Mouse (Mus musculus) T-helper 2 cell (primary cell): ENCODE data around the gene Ak4.

Experiments used
- in situ Hi-C: fragments of 300-600 bp; cut with MboI, MseI; formaldehyde crosslinking; loops from one replicate; pipeline ENCODE4 v1.15.1; 2025; ENCODE audit warnings: high pct_unique_total_duplicates

The Ak4 gene

GRCm38 (mm10) chr4:101459358-101459757 is 40.3 kb downstream of the Ak4 start:
- in situ Hi-C loops, result no loop called here

GRCm38 (mm10) chr4:101460114-101460513 is 41.0 kb downstream of the Ak4 start:
- in situ Hi-C loops, result no loop called here

DNA sequence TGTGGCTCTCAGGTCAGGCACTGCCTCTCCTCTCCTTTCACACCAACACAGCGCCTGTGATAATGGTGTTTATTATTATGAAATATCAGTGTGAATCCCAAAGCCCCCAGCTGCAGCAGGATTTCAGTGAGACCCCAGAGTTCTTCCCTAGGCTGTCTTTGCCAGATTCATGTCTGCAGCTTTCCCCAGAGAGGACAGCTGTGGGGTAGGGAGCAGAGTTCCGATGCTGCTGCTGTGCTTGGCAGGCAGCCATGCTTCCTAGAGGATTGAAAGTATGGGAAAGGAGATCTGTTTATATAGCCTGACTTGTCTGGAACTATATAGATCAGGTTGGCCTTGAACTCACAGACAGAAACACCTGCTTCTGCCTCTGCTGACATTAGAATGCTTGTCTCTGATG is 43.0 kb downstream of the Ak4 start:
- in situ Hi-C loops, result no loop called here

- in situ Hi-C loops, result no loop called here
These were observed 47.2 kb downstream of the Ak4 start for GRCm38 (mm10) chr4:101466264-101466663.

DNA sequence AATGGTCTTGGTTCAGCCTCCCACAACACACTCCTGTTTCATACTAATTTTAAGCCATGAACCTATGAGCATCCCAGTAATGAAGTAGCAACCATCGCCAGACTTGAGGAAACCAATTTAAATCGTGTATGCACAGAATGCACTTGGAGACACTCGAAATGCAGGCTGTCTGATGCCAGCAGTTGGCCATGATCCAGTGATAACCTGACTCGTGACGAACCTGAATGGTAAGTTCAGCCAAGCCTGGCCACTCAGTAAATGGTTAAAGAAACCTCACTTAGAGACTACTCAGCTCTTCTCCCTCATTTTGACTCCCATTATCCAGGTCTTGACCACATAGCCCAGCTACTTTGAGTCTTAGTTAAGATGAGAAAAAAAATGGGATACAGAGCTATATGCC is 50.2 kb downstream of the Ak4 start:
- in situ Hi-C loops, result no loop called here

GRCm38 (mm10) chr4:101470543-101470942 is 51.5 kb downstream of the Ak4 start:
- in situ Hi-C loops, result no loop called here

DNA sequence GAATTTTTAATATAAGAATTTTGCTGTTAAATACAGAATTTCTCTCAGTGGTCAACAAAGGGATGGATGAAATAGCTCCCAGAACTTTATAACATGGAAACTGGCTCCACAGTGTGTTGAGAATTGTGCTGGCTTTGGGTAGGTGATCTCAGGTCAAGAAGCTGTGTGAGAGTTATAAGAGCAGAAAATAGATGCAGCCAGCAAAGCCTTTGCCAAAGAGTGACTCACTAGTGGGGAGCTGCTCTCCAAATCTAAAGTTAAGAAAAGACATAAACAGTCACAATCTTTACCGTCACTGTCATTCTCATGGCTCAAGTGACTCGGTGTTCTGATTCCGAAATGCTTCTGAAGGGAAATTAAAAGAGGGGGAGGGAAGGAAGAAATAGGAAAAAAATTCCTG is 53.7 kb downstream of the Ak4 start:
- in situ Hi-C loops, result no loop called here

DNA sequence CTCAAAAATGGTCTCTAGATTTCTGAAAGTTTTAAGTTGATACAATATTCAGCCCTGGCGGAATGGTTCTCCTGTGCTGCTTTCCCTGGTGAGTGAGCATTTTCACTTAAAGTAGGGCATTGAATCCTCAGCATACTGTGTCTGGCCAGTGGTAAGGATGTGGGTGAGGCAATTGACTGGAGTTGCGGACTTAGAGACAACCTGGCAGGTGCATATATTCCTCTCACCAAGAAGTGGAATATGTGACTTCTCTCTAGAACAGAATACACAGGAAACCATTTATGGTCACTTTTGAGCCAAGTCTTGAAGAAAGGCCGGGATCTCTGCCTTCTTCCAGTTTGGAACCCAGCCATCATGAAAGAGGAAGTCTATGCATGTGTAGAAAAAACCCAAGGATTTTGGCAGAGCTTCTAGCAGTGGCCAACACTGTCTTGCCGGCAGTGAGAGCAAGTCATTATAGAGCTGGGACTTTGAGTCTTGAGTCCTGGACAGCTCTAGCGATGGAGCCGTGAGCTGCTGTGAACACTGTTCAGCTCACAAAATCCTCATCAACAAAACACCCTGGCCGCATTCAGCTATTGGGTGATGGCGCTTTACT is 71.3 kb downstream of the Ak4 start:
- in situ Hi-C loops, result loop anchor here (25.0 kb wide), 1 partner anchor 522 kb away; no protein-coding TSS in a partner anchor

DNA sequence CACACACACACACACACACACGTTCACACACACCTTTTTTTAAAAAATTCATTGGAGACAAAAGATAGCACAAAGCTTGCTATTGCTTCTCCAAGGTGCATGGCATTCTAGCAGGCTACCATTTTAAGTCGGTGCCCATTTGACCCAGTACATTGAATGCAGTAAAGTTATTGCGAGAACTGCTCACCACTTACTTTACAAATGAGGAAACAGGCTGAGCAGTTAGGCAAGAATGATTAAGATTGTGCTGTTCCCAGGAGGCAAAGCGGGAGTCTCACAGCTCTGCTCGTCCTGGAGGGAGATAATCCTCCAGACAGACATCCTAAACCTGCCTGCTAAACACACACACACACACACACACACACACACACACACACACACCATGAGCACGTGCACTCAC is 72.6 kb downstream of the Ak4 start:
- in situ Hi-C loops, result loop anchor here (25.0 kb wide), 1 partner anchor 521 kb away; no protein-coding TSS in a partner anchor

DNA sequence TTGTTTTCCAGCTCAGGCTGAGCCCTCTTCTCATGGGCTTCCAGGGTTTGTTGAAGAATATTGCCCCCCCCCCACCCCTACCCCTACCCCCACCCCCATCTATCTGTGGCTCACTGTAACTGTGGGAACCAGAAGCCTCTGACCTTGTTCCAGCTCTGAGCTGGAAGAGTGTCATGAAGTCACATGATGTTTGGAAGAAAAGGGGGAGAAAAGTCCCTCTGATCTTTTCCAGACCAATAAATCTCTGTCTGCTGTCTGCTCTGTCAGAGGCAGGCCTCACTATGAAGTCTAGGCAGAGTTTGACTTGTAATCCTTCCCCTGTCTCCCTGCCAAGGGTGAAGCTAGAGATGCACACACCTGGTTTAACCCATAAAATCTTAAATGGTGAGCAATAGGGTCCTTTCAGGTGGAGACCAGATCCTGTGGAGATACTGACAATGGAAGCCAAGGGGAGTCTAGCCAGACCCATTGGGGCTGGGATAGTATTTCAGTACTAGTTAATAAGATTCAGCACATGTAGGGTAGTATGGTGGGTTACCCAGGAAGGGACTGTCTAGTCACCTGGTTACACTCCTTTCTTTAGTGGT is 74.6 kb downstream of the Ak4 start:
- in situ Hi-C loops, result loop anchor here (25.0 kb wide), 1 partner anchor 519 kb away; no protein-coding TSS in a partner anchor

DNA sequence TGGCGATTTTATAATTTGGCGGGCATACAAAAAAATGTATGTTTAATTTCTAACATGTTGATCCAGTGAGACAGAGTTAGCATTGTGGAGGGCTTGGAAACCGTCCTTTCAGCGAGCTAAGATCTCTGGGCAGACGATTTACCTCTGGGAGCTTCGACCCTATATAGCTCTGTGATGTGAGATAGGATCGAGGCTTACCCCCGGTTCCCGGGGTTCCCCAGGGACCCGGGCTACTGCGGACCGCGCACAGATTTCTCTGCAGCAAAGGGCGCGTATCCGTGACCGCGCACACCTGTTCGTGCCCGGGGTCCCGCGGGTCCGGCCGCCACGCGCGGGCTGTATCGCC is 77.1 kb downstream of the Ak4 start:
- in situ Hi-C loops, result loop anchor here (25.0 kb wide), 1 partner anchor 516 kb away; no protein-coding TSS in a partner anchor

- in situ Hi-C loops, result loop anchor here (25.0 kb wide), 1 partner anchor 516 kb away; no protein-coding TSS in a partner anchor
These were observed 77.6 kb downstream of the Ak4 start, which contains the start of gene Dnajc6 for GRCm38 (mm10) chr4:101496534-101497237. Gene Dnajc6, plus strand, starts transcription at chr4:101496648.

DNA sequence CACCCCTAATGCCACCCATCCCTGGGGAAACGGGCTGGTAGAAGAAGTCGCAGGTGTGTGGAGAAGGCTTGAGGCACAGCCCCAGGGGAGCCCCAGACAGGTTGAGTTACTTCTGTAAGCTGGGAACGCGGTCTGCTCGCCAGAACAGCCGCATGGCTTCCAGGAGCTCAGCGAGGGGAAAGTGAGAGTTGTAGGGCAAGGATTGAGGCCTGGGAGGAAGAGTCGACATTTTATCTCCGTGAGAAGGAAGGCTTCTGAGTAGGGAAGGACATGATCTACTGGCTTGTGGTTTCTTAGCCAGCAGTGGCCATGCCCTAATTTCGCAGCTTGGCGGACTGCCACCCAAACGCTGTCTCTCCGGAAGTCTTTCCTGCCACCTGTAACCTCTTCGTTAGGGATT is 78.3 kb downstream of the Ak4 start:
- in situ Hi-C loops, result loop anchor here (25.0 kb wide), 1 partner anchor 515 kb away; no protein-coding TSS in a partner anchor

DNA sequence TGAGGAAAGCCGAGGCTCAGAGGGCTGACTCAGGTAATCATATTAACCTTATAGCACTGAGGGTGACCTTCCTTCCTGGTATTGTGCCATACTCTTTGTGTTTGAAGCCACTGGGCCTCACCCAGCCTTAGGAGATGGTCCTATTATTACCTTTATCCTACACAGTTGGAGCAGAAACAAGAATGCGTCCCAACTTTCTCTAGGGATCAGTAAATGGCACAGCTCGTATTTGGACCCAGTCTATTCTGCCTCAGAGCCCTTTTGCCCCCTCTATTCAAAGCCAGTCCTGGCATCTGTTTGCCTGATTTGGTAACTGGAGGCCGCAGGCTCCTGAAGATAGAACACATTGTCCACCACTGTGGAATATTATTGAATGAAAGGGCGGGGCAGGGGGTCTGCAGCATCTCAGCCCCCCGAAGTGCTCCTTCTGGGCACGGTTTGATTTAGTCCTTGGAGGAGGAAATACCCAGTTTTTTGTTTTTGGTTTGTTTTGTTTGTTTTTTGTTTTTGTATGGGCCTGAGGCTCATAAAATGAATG is 85.5 kb downstream of the Ak4 start:
- in situ Hi-C loops, result loop anchor here (10.0 kb wide), 1 partner anchor 140 kb away; the partner anchor contains the start of gene Leprot

- in situ Hi-C loops, result loop anchor here (10.0 kb wide), 1 partner anchor 139 kb away; the partner anchor contains the start of gene Leprot
These were observed 86.9 kb downstream of the Ak4 start for GRCm38 (mm10) chr4:101505966-101506365.

GRCm38 (mm10) chr4:101506372-101506771 is 87.3 kb downstream of the Ak4 start:
- in situ Hi-C loops, result loop anchor here (10.0 kb wide), 1 partner anchor 138 kb away; the partner anchor contains the start of gene Leprot

DNA sequence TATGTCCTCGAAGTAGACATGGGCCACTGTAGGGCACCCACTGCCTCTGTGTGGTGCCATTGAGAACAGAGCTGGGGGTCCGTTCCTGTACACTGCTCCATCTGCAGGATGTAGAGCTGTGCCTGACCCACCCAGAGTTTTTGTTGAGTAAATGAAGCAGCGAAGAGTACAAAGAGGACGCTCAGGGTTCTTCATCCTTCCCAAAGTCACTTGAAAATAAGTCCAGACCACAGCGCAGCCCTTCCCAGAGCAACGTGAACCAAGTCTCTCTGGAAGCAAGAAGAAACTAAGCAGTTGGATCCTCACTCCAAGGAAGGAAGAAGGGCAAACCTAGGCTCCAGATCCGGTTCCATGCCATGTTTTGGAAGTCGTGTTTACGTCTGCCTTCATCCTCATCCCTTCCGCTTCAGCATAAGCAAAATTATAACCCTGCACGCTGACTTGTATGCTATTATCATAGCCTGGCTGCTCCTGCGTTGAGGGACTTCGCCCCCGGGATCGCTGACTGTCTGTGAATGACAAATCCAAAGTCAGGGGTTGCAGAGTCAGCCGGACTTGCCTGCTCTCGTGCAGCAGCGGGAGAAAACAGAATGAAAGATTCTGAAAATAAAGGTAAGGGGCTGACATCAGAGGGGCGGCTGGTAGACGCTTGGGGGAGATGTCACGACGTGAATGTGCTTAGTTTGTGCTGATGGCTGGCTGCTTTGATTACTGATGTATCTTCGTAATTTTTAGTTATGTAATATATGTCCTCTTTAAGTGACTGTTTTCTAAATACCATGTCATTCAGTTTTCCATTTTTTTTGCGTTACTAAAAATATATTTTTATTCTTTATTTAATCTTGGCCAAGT is 88.7 kb downstream of the Ak4 start:
- in situ Hi-C loops, result loop anchor here (10.0 kb wide), 1 partner anchor 137 kb away; the partner anchor contains the start of gene Leprot

GRCm38 (mm10) chr4:101508431-101508830 is 89.4 kb downstream of the Ak4 start:
- in situ Hi-C loops, result loop anchor here (10.0 kb wide), 1 partner anchor 136 kb away; the partner anchor contains the start of gene Leprot

DNA sequence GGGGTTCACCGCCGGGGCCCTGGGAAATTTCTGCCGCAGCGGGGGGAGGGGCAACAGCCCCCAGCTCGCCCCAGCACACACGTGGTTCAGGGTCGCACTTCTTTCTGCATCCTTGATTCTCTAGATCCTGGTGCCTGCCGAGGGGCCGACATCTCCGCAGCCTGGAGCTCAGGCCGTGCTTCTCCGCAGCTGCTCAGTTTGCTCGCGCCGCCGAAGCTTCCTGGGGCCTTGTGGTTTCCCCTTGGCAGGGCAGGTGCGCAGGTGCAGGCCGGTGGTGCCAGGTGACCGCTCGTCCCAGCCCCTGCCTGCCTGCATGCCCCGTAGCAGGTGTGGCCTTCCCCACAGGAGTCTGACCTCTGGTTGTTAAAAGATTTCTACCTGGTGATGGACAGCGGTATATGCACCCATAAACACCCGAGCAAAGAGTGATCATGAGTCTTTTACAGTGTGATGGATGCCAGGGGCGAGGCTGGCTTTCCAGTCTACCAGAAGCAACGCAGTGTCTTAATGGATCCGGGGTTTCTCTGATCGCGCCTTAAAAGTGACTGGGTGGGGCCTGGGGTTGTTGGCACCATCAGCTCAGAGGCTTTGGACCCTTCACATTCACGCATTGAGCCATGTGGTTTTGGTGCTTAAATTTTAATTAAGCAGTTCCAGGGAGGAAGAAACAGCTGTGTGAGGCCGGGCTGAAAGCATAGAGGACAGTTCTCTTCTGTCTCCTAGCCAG is 89.9 kb downstream of the Ak4 start:
- in situ Hi-C loops, result loop anchor here (10.0 kb wide), 1 partner anchor 136 kb away; the partner anchor contains the start of gene Leprot
